Mouse (Mus musculus) neural tube, embryonic 15.5 days (tissue): ENCODE data around the gene Mgat4b. TPM values are rescaled to one million over a fixed set of nuclear protein-coding genes. Genes with fewer than 3 reads are reported as not detected.

Source experiments
- ATAC-seq: fragments of 200-750 bp; cut with Nextera tagmentation; 2 replicates; pipeline ENCODE4 v1.8.0; 2017; ENCODE audit warnings: mild to moderate bottlenecking, moderate TSS enrichment, moderate library complexity; ENCODE audit not compliant: low FRiP score
- H3K27ac ChIP-seq: fragments of 300-500 bp; sonication (generic); replicated peaks from 2 replicates; pipeline ENCODE4 v1.5.1; 2015; ENCODE audit warnings: mild to moderate bottlenecking, inconsistent platforms
- H3K27me3 ChIP-seq: fragments of 300-500 bp; sonication (generic); replicated peaks from 2 replicates; pipeline ENCODE4 v1.6.1; 2015; ENCODE audit warnings: inconsistent platforms
- H3K36me3 ChIP-seq: fragments of 300-500 bp; sonication (generic); 2 replicates; pipeline ENCODE4 v1.6.1; 2015; ENCODE audit warnings: inconsistent platforms
- H3K4me1 ChIP-seq: fragments of 300-500 bp; sonication (generic); 2 replicates; pipeline ENCODE4 v1.6.1; 2015; ENCODE audit warnings: inconsistent platforms
- H3K4me2 ChIP-seq: fragments of 300-500 bp; sonication (generic); 2 replicates; pipeline ENCODE4 v1.6.1; 2015; ENCODE audit warnings: inconsistent platforms, mild to moderate bottlenecking, moderate library complexity
- H3K4me3 ChIP-seq: fragments of 300-500 bp; sonication (generic); replicated peaks from 2 replicates; pipeline ENCODE4 v1.5.1; 2015; ENCODE audit warnings: mild to moderate bottlenecking, inconsistent platforms
- H3K9ac ChIP-seq: fragments of 300-500 bp; sonication (generic); replicated peaks from 2 replicates; pipeline ENCODE4 v1.6.1; 2015; ENCODE audit warnings: mild to moderate bottlenecking, inconsistent platforms
- H3K9me3 ChIP-seq: fragments of 300-500 bp; sonication (generic); replicated peaks from 2 replicates; pipeline ENCODE4 v1.6.1; 2016; ENCODE audit warnings: inconsistent platforms
- WGBS: fragments of 180-500 bp; shearing (Covaris S2); methylation state at CpG from one replicate; pipeline ENCODE4 v1.1.7; 2015; ENCODE audit warnings: mixed read lengths; 5-methylcytosine and 5-hydroxymethylcytosine counted together
- polyA plus RNA-seq: library from polyadenylated mRNA; unstranded; fragments of >200 nt; fragmentation: Nextera tagmentation; extraction: Ambion mirVana; gene quantifications from 2 replicates; pipeline ENCODE4 v1.2.1, GENCODE M21; 2015

Gene Mgat4b
- polyA plus RNA-seq, 1 experiment from 2014 or later, result 63.8 TPM

DNA sequence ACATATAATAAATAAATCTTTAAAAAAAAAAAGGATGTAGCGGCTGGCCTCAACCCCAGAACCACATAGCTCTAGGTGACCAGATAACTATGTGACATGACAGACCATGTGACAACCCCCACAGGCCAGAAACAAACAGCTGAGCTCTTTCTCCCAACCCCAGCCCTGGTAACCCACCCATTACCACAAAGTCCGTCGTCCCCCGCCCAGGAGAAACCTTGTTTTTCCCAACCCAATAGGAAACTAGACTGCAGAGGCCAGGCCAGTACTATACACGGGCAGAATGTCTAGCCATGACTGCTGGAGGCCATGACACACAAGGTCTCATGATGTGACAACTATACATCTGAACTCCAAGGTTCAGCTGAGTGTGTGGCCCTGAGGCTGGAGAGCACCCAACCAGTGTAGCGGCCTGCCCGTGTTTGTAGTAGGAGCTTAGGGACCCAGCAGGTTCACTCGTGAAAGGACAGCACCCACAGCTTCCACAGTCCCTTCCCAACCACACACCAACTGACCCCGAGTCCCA is 7.3 kb upstream of the Mgat4b start:
- peaks cover 93% of the 10 kb centered on the region for H3K36me3 ChIP-seq
- H3K4me2 ChIP-seq, result no peak overlapping the region
- no peak overlapping the region for H3K9ac ChIP-seq
- 91% methylated on average over 9 of the region's 9 CpGs for WGBS
- no peaks in the 10 kb centered on the region for H3K9me3 ChIP-seq
- no peak overlapping the region for H3K27ac ChIP-seq
- H3K4me1 ChIP-seq, result peaks cover 11% of the 10 kb centered on the region
- ATAC-seq, result no peak
- H3K4me3 ChIP-seq, result no peak overlapping the region
- no peaks in the 10 kb centered on the region for H3K27me3 ChIP-seq

DNA sequence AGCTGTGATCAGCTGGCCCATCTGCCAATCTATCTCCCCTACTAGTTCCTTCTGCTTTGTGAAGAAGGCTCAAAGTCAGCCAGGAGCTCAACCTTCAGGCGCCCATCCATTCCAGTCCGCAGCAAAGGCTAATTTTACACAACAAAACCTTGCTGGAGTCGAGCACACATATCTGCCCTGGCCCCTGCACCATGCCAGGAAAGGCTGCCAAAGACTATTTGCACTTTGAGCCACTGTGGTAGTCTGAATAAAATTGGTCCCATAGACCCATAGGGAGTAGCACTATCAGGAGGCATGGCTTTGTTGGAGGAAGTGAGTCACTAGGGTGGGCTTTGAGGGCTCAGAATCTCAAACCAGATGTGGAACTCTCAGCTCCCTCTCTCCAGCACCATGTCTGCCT is 5.3 kb upstream of the Mgat4b start:
- Histone ChIP-seq H3K9me3 (no peaks in the 10 kb centered on the region), H3K27me3 (no peaks in the 10 kb centered on the region), H3K4me2 (no peak overlapping the region), H3K27ac (no peak overlapping the region), H3K36me3 (peaks cover 74% of the 10 kb centered on the region), H3K4me3 (no peak overlapping the region), H3K9ac (no peak overlapping the region), H3K4me1 (peaks cover 23% of the 10 kb centered on the region)
- ATAC-seq, result no peak
- WGBS, result 87% methylated on average over 3 of the region's 3 CpGs

DNA sequence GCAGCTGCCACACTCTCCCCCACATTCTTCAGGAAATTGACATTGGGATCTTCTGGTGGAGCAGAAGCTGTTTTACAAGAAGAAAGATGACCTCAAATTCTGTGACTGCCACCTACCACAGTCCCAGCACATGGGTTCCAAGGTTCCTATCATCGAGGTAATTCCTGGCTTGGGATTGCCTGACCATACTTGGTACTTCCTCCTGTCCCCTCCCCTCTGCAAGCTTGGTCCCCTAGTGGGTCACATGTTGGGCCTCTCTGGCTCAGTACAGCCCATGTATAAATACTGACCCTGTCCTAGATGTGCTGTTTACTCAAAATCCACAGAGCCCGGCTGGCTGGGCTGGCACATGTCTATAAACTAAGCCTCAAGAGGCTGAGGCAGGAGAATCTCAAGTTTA is 4.7 kb upstream of the Mgat4b start:
- H3K27ac ChIP-seq, result no peak overlapping the region
- no peak overlapping the region for H3K9ac ChIP-seq
- no peaks in the 10 kb centered on the region for H3K27me3 ChIP-seq
- peaks cover 68% of the 10 kb centered on the region for H3K36me3 ChIP-seq
- H3K4me1 ChIP-seq, result peaks cover 26% of the 10 kb centered on the region
- ATAC-seq, result no peak
- no peaks in the 10 kb centered on the region for H3K9me3 ChIP-seq
- 96% methylated on average over 2 of the region's 2 CpGs for WGBS
- H3K4me2 ChIP-seq, result no peak overlapping the region
- no peak overlapping the region for H3K4me3 ChIP-seq

DNA sequence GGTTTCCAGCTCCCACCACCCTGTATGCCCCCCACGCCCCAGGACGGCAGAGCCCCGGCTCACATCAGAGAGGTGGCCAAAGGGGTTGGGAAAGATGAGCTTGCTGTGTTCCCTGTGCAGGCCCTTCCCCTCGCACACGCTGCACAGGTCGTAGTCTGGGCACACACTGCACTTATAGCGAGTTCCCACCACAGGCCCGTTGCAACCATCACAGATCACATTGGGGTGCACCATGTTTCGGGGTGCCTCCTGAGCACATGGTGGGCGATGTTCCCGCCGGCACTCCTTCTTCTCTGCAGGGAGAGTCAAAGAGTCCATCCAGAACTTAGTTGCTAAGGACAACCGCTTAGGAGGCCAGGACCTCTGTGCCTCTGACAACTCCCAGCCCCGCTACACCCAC is 3.3 kb upstream of the Mgat4b start:
- Histone ChIP-seq H3K4me1 (peaks cover 33% of the 10 kb centered on the region), H3K9me3 (no peaks in the 10 kb centered on the region), H3K4me2 (no peak overlapping the region), H3K4me3 (no peak overlapping the region), H3K36me3 (peaks cover 55% of the 10 kb centered on the region), H3K27ac (no peak overlapping the region), H3K9ac (no peak overlapping the region), H3K27me3 (no peaks in the 10 kb centered on the region)
- whole genome bisulfite sequencing, result 94% methylated on average over 14 of the region's 14 CpGs
- no peak for ATAC-seq

DNA sequence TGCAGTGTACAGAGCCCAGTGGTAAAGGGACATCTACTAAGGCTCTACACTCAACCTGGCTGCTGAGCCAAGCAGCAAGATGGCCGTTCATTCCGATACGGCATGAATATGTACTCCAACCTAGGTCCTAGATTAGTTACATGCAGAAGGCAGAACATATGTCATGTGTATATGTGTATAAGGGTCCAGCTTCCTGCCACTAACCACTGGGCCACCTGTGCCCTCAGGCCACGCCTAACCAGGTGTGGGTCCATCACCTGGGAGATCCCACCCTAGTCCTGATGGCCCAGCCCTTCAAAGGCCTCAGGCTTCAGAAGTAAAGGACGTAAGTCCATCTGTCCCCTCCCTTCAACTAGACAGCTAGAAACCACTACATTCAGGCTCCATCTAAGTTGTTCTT is 2.7 kb upstream of the Mgat4b start:
- Histone ChIP-seq H3K27ac (no peak overlapping the region), H3K27me3 (no peaks in the 10 kb centered on the region), H3K4me2 (no peak overlapping the region), H3K9ac (no peak overlapping the region), H3K4me1 (peaks cover 33% of the 10 kb centered on the region), H3K9me3 (no peaks in the 10 kb centered on the region), H3K36me3 (peaks cover 48% of the 10 kb centered on the region), H3K4me3 (no peak overlapping the region)
- 94% methylated on average over 5 of the region's 5 CpGs for WGBS
- ATAC-seq, result no peak

DNA sequence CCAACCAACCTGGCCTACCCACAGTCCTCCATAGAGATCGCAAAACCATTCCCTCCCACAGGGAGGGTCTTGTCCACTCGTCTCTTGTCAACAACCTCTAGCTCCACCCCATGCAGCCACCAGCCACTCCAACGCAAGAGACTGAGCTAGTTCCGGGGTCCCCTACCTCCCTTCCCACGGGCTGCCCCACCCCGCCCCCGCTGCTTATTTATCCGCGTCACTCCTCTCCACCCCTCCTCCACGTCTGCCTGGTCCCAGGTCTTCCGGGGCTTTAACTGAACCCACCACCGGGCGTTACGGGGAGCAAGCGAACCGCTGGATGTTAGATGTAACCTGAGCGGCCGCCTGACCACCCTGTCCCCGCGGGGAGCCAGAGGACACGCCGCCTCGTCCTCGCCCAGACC is 587 bp upstream of the Mgat4b start:
- ATAC-seq, result peak; percentile 93
- WGBS, result under 1% methylated on average over 24 of the region's 24 CpGs
- Histone ChIP-seq H3K27ac (peak overlapping the region; percentile 98), H3K36me3 (peaks cover 29% of the 10 kb centered on the region), H3K4me2 (peak overlapping the region; percentile 75), H3K4me3 (peak overlapping the region; percentile 98), H3K9ac (peak overlapping the region; percentile 99), H3K9me3 (no peaks in the 10 kb centered on the region), H3K27me3 (no peaks in the 10 kb centered on the region), H3K4me1 (peaks cover 33% of the 10 kb centered on the region)

DNA sequence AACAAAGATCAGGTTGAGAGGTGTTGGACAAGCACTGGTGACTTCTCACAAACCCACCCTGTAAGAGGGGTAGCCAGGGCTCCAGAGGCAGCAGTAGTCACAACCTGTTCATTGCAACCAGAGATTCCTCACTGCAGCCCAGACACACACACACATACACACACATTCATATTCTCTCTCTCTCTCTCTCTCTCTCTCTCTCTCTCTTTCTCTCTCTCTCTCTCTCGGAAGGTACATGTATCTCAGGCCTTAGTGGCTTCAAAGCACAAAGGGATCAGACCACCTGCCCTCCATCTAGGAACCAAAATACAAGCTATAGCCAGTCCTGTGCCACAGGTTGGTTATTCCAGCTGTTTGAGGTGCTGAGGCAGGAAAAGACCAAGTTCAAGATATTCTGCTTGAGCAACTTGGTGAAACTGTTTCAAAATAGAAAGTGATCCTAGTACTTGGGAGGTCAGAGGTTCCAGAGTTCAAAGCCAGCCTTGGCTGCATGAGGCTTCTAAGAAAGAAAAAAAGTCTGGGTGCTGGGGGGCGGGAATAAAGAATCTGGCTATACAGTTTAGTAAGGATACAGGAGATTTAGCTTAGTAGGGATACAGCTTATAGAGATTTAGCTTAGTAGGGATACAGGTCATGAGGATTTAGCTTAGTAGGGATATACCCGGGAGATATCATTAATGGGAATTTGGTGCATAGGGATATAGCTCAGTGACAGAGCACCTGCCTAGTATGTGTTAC is 801 bp downstream of the Mgat4b start:
- 93% methylated on average over 3 of the region's 3 CpGs for WGBS
- peak overlapping the region; percentile 98 for H3K27ac ChIP-seq
- no peaks in the 10 kb centered on the region for H3K9me3 ChIP-seq
- peak overlapping the region; percentile 99 for H3K9ac ChIP-seq
- peak overlapping the region; percentile 98 for H3K4me3 ChIP-seq
- H3K27me3 ChIP-seq, result no peaks in the 10 kb centered on the region
- ATAC-seq, result no peak
- H3K36me3 ChIP-seq, result peaks cover 15% of the 10 kb centered on the region
- H3K4me1 ChIP-seq, result peaks cover 46% of the 10 kb centered on the region
- peak overlapping the region; percentile 75 for H3K4me2 ChIP-seq

DNA sequence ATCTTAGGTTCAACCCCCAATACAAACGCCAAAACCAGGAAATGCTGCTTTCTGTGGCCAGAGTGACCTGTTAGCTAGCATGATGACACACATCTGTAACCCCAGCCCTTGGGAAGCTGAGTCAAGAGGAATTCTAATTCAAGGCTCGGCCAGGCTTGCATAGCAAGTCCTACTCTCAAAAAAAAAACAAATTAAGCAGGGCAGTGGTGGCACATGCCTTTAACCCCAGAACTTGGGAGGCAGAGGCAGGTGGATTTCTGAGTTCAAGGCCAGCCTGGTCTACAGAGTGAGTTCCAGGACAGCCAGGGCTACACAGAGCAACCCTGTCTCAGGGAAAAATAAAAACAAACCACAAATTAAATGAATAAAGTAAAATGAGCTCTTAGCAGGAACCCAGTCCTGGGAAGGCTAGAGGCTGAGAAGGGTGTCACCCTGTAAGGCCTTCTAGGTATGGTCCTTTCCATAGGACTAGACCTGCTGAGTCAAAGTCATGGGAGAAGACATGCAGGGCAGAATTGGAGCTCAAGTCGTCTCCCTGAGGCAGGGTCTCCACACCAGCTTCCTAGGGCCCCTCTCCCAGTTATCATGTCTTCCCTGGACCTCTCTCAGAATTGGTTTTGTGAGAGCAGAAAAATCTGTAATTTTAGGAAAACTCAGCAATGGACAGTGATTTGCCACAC is 1.5 kb downstream of the Mgat4b start:
- Histone ChIP-seq H3K9ac (no peak overlapping the region), H3K4me2 (no peak overlapping the region), H3K27me3 (no peaks in the 10 kb centered on the region), H3K9me3 (no peaks in the 10 kb centered on the region), H3K4me3 (no peak overlapping the region), H3K4me1 (peaks cover 46% of the 10 kb centered on the region), H3K36me3 (peaks cover 8% of the 10 kb centered on the region), H3K27ac (no peak overlapping the region)
- ATAC-seq, result no peak
- WGBS, result 76% methylated on average over 3 of the region's 3 CpGs

DNA sequence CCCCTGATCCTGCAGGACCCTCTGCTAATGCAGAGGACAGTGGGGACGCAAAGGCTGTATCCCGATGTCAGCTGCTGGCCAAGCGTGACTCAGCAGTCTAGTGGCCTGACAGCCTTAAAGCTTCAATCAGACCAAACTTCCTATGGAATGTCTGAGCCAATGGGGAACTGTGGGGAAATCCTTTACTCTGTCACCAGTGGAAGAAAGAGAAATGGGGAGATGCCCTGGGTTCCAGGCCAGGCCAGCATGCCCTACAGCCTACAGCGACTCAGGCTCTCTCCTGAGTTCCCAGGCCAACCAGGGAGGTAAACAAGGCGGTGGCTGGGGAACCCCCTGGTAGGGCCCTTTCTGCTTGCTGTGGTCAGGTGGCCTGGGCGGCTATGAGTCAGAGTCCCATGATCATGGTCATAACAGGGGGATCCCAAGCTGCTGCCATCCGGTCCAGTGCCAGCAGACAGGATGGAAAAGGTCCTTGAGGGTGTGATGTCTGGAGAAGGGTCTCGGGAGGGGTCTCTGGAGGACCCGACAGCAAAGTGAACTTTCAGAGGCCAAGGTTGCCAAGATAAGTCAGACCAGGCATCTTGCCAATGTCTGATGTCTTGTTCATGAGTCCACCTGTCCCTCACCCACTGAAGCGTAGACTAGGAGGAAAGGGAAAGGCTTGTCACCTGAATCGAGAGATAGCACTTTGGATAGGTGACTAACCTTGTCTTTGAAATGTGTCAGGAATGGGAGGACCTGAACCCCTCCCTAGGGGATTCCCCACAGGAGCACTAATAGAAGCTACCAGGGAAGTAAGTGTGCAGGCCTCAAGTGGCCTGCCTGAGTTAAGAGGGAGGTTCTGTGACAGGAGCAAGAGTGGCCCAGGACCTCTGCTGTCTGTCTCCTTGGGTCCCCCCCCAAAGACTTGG is 2.4 kb downstream of the Mgat4b start:
- ATAC-seq, result no peak
- 71% methylated on average over 11 of the region's 11 CpGs for WGBS
- H3K9ac ChIP-seq, result no peak overlapping the region
- no peak overlapping the region for H3K4me2 ChIP-seq
- H3K9me3 ChIP-seq, result no peaks in the 10 kb centered on the region
- H3K27me3 ChIP-seq, result no peaks in the 10 kb centered on the region
- H3K36me3 ChIP-seq, result no peaks in the 10 kb centered on the region
- H3K4me1 ChIP-seq, result peaks cover 43% of the 10 kb centered on the region
- H3K4me3 ChIP-seq, result no peak overlapping the region
- H3K27ac ChIP-seq, result no peak overlapping the region

DNA sequence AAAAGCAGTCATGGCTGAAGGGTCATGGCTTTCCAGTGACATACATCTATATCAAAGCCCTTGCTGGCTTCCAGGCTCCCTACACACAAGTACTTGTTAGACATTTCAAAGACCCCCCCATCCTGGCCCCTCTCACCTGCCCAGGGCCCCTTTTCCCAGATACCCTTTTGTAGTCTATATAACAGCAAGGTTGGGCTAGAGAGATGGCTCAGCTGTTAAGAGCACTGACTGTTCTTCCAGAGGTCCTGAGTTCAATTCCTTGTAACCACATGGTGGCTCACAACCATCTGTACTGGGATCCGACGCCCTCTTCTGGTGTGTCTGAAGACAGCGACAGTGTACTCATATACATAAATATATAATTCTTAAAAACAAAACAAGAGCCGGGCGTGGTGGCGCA is 3.9 kb downstream of the Mgat4b start:
- no peaks in the 10 kb centered on the region for H3K9me3 ChIP-seq
- 92% methylated on average over 6 of the region's 6 CpGs for WGBS
- H3K27ac ChIP-seq, result no peak overlapping the region
- no peak overlapping the region for H3K4me2 ChIP-seq
- H3K27me3 ChIP-seq, result no peaks in the 10 kb centered on the region
- no peak overlapping the region for H3K4me3 ChIP-seq
- H3K4me1 ChIP-seq, result peaks cover 33% of the 10 kb centered on the region
- no peaks in the 10 kb centered on the region for H3K36me3 ChIP-seq
- no peak overlapping the region for H3K9ac ChIP-seq
- no peak for ATAC-seq

DNA sequence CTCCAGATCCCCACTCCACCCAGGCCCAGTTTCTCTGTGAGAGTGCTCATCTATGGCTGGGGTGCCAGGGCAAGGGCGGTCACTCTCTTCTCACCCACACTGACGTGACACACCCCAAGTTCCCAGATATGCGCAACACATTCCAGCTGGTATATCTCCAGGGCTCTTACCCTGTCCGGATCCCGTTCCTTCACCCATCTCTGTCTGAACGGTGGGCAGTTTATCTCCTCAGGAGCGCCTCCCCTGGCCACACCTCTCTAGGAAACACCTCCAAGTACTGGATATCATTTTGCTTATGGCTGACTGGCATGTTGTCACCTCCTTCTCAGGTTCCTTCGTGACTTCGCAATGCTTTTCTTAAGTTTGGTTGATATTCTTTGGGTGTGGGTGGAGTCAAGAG is 4.9 kb downstream of the Mgat4b start:
- WGBS, result 27% methylated on average over 9 of the region's 9 CpGs
- H3K27ac ChIP-seq, result peak overlapping the region; percentile 48; the same call in 1 of the 2 replicates

More for the DNA sequence above, 4.9 kb downstream of the Mgat4b start:
- ATAC-seq, result no peak
- H3K36me3 ChIP-seq, result no peaks in the 10 kb centered on the region
- peak overlapping the region; percentile 35 for H3K4me2 ChIP-seq
- H3K9ac ChIP-seq, result 0 out of 2 replicates have a peak overlapping the region, but pooled peaks have one; percentile 21
- H3K27me3 ChIP-seq, result no peaks in the 10 kb centered on the region
- no peak overlapping the region for H3K4me3 ChIP-seq
- H3K9me3 ChIP-seq, result no peaks in the 10 kb centered on the region
- H3K4me1 ChIP-seq, result peaks cover 32% of the 10 kb centered on the region
